Mouse (Mus musculus) neural tube, embryonic 13.5 days (tissue): ENCODE measurements at regions not wholly inside any gene's neighbourhood (a gene's known extent, or its start where the extent isn't known, plus 50 kb on each side); places are given as distances from the start of the nearest gene placed in this dataset.
A peak's percentile ranks its signal among the peaks of the same experiment; 100 is the strongest.

ENCODE experiments used
- ATAC-seq: fragments of 200-750 bp; cut with Nextera tagmentation; 2 replicates; pipeline ENCODE4 v1.8.0; 2017; ENCODE audit warnings: low read depth, mild to moderate bottlenecking, moderate TSS enrichment, moderate library complexity
- H3K27ac ChIP-seq: fragments of 300-500 bp; sonication (generic); replicated peaks from 2 replicates; pipeline ENCODE4 v1.5.1; 2015; ENCODE audit warnings: moderate library complexity, mild to moderate bottlenecking, inconsistent platforms
- H3K27me3 ChIP-seq: fragments of 300-500 bp; sonication (generic); 2 replicates; pipeline ENCODE4 v1.6.1; 2015; ENCODE audit warnings: mild to moderate bottlenecking, inconsistent platforms
- H3K36me3 ChIP-seq: fragments of 300-500 bp; sonication (generic); 2 replicates; pipeline ENCODE4 v1.6.1; 2015; ENCODE audit warnings: mild to moderate bottlenecking, inconsistent platforms
- H3K4me1 ChIP-seq: fragments of 300-500 bp; sonication (generic); replicated peaks from 2 replicates; pipeline ENCODE4 v1.6.1; 2015; ENCODE audit warnings: inconsistent platforms
- H3K4me2 ChIP-seq: fragments of 300-500 bp; sonication (generic); 2 replicates; pipeline ENCODE4 v1.6.1; 2015; ENCODE audit warnings: inconsistent platforms, mild to moderate bottlenecking, moderate library complexity
- H3K4me3 ChIP-seq: fragments of 300-500 bp; sonication (generic); 2 replicates; pipeline ENCODE4 v1.5.1; 2015; ENCODE audit warnings: mild to moderate bottlenecking, inconsistent platforms
- H3K9ac ChIP-seq: fragments of 300-500 bp; sonication (generic); 2 replicates; pipeline ENCODE4 v1.6.1; 2015; ENCODE audit warnings: moderate library complexity, mild to moderate bottlenecking, inconsistent platforms
- H3K9me3 ChIP-seq: fragments of 300-500 bp; sonication (generic); 2 replicates; pipeline ENCODE4 v1.6.1; 2016; ENCODE audit warnings: inconsistent platforms
- WGBS: fragments of 180-500 bp; shearing (Covaris S2); methylation state at CpG from one replicate; pipeline ENCODE4 v1.1.7; 2015; 5-methylcytosine and 5-hydroxymethylcytosine counted together

DNA sequence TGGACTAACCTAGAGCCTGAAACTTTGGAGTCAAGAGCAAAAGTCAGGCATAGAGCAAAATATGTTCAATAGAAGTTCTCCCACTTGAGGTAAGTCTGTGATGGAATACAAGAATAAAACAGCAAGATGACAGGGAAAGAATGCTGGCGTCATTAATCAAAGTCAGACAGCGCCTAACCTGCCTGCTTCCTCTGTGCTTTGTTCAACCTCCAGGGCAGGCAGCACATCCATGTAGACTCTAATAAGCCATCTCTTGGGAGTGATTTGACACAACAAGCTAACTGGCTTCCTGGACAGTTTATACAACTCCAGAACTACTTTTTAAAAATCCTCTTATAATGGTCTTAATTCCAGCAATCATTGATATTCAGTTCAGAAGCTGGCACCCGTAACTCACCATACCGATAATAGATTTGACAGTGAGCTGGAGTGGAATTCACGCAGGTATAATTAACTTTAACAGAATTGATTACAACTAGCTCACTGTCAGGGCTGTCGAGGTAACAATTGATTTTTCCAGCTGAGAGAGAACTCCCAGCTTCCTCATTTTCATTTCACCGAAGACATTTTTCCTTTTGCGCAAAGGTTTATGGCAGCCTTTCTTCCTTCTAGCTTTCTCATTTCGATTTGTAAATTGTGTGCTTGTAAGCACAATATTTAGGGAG is 462.6 kb downstream of the Tmem135 start:
- Histone ChIP-seq H3K9me3 (no peaks in the 10 kb centered on the region), H3K36me3 (no peaks in the 10 kb centered on the region), H3K4me2 (no peak overlapping the region), H3K27me3 (no peaks in the 10 kb centered on the region), H3K27ac (0 out of 2 replicates have a peak overlapping the region, but pooled peaks have one; percentile 18), H3K9ac (no peak overlapping the region), H3K4me1 (0 out of 2 replicates have a peak, but pooled peaks cover 3% of the 10 kb centered on the region), H3K4me3 (no peak overlapping the region)
- 65% methylated on average over 9 of the region's 9 CpGs for WGBS
- ATAC-seq: no peak

DNA sequence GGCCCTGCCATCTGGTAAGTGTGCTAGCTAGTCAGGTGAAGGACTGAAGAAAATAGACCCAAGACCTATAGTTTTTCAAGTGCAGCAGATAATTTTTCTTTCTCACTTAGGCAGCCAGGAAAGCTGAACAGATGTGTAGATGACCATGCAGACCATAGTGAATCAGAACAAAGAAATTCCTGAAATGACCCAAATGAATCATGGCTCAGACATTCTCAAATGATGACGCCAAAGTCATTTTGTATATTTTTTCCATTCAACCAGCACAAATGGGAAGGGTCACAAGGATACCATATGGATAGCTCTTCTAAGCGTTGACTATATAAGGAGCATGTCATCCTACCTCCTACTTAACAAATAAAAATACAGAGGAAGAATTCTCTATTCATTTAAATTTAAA is 463.8 kb downstream of the Tmem135 start:
- Histone ChIP-seq H3K36me3 (no peaks in the 10 kb centered on the region), H3K9ac (no peak overlapping the region), H3K27me3 (no peaks in the 10 kb centered on the region), H3K4me2 (no peak overlapping the region), H3K4me3 (no peak overlapping the region), H3K27ac (no peak overlapping the region), H3K9me3 (no peaks in the 10 kb centered on the region), H3K4me1 (0 out of 2 replicates have a peak, but pooled peaks cover 3% of the 10 kb centered on the region)
- WGBS: 86% methylated on average over 2 of the region's 2 CpGs
- no peak for ATAC-seq

DNA sequence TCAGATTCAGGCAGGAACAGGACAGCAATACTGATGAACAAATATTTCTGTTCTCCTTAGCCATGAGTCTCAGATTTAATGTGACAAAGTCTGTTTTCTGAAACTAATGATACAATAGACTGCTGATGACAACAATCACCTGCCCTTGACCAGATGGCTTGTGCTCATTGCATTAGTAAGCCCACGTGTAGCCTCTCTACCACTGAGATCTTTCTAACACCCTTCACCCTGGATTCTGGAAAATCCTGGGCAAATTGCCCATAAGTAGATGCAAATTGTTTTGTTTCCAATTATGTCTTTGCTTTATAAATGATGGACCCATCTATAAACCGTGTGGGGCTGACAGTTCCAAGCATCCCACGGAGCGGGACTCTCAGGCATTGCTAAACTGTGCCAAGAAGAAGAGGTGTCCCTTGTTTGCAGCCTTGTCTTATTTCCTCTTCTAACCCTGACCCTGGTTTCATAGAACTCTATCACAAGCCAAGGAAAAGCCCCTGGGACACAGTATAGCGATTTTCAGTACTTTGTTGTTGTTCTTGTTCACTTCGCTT is 475.7 kb downstream of the Tmem135 start:
- Histone ChIP-seq H3K9ac (no peak overlapping the region), H3K9me3 (no peaks in the 10 kb centered on the region), H3K27me3 (no peaks in the 10 kb centered on the region), H3K4me2 (no peak overlapping the region), H3K4me3 (no peak overlapping the region), H3K27ac (no peak overlapping the region), H3K36me3 (no peaks in the 10 kb centered on the region), H3K4me1 (no peaks in the 10 kb centered on the region)
- no peak for ATAC-seq
- WGBS: 79% methylated on average over 6 of the region's 6 CpGs
